Mouse (Mus musculus) layer of hippocampus, postnatal 14 days (tissue): ENCODE data around the gene Vmn1r126. TPM values are rescaled to one million over a fixed set of nuclear protein-coding genes. Genes with fewer than 3 reads are reported as not detected.
"Not testable (repeated sequence)": the region's sequence is repeated elsewhere in the genome, so short reads cannot be mapped to it uniquely, and the experiment has no call there.

Experiments used
- DNase-seq, 2 experiments: peaks; one replicate each; pipeline ENCODE4 v3.0.0; 2021 to 2022; ENCODE audit warnings: low spot score in 2 of 2, mixed read lengths in 1 of 2
- long read RNA-seq, 2 experiments: library from polyadenylated mRNA; stranded (forward); transcript quantifications; one replicate each; pipeline ENCODE4 v2.0.0; 2021
- total RNA-seq, 2 experiments: library from RNA; stranded (reverse); gene quantifications; 2 replicates each; pipeline ENCODE4 v1.2.3; 2021

Vmn1r126 gene
- not detected for total RNA-seq
- long read RNA-seq, experiment 1: 0 reads
- long read RNA-seq, experiment 2: 0 reads

- not testable (repeated sequence) for DNase-seq
These were observed at the start of gene Vmn1r126 for GRCm38 (mm10) chr7:21301367-21301766. Gene Vmn1r126, minus strand, starts transcription at chr7:21301467.

- not testable (repeated sequence) for DNase-seq
These were observed 47.8 kb upstream of the Vmn1r126 start, which contains the start of gene Vmn1r128 for GRCm38 (mm10) chr7:21349073-21349472. Gene Vmn1r128, plus strand, starts transcription at chr7:21349373.

- DNase-seq: not testable (repeated sequence)
These were observed 18.5 kb upstream of the Vmn1r126 start, which contains the start of gene Vmn1r127 for GRCm38 (mm10) chr7:21319761-21320160. Gene Vmn1r127, minus strand, starts transcription at chr7:21319861.

- not testable (repeated sequence) for DNase-seq
These were observed 29.4 kb downstream of the Vmn1r126 start, which contains the start of gene Vmn1r125 for GRCm38 (mm10) chr7:21271879-21272278. Gene Vmn1r125, plus strand, starts transcription at chr7:21272179.

- DNase-seq: not testable (repeated sequence)
These were observed 40.8 kb downstream of the Vmn1r126 start, which contains the start of gene Vmn1r124 for GRCm38 (mm10) chr7:21260517-21260916. Gene Vmn1r124, minus strand, starts transcription at chr7:21260617.

Other genes with a start within 250 kb of the Vmn1r126 start
- gene Vmn1r120, start 247.7 kb downstream of the Vmn1r126 start, total RNA-seq: not detected
- gene Vmn1r121, start 203.0 kb downstream of the Vmn1r126 start, total RNA-seq: not detected
- gene Vmn1r122, start 167.3 kb downstream of the Vmn1r126 start, total RNA-seq: not detected
- gene Vmn1r123, start 139.3 kb downstream of the Vmn1r126 start, total RNA-seq: not detected
- gene Gm5157, start 111.0 kb downstream of the Vmn1r126 start, total RNA-seq: not detected
- gene Vmn1r124, start 40.9 kb downstream of the Vmn1r126 start, total RNA-seq: not detected
- gene Vmn1r125, start 29.3 kb downstream of the Vmn1r126 start, total RNA-seq: not detected
- not detected for gene Vmn1r127, start 18.4 kb upstream of the Vmn1r126 start, total RNA-seq
- not detected for gene Vmn1r128, start 47.9 kb upstream of the Vmn1r126 start, total RNA-seq
- not detected for gene Vmn1r129, start 59.8 kb upstream of the Vmn1r126 start, total RNA-seq
- not detected for gene Gm6882, start 131.3 kb upstream of the Vmn1r126 start, total RNA-seq
- not detected for gene Vmn1r130, start 210.3 kb upstream of the Vmn1r126 start, total RNA-seq
- not detected for gene Vmn1r131, start 244.6 kb upstream of the Vmn1r126 start, total RNA-seq